Mouse (Mus musculus): Measurements from ENCODE around the gene Tfip11. TPM values are rescaled to one million over a fixed set of nuclear protein-coding genes. Genes with fewer than 3 reads are reported as not detected.

Tfip11 gene
- polyA plus RNA-seq, 2 experiments from 2014 or later, result 17.0 to 37.0 TPM

- ATAC-seq, result no peak
Observed at GRCm38 (mm10) chr5:112323246-112323645, 2.9 kb upstream of the Tfip11 start.

- peak; percentile 73 for ATAC-seq
Observed at GRCm38 (mm10) chr5:112324637-112325545, 1.3 kb upstream of the Tfip11 start.

- peak; percentile 24 for ATAC-seq
Observed at GRCm38 (mm10) chr5:112326446-112327009, 370 bp downstream of the Tfip11 start.

- ATAC-seq, result no peak
Observed at GRCm38 (mm10) chr5:112327854-112328253, 1.7 kb downstream of the Tfip11 start.

GRCm38 (mm10) chr5:112329805-112330564, 3.8 kb downstream of the Tfip11 start:
- ATAC-seq, result no peak

GRCm38 (mm10) chr5:112335473-112335872, 9.3 kb downstream of the Tfip11 start:
- peak; percentile 81 for ATAC-seq

- no peak for ATAC-seq
Observed at GRCm38 (mm10) chr5:112337004-112337403, 10.8 kb downstream of the Tfip11 start.

GRCm38 (mm10) chr5:112339215-112339614, 13.1 kb downstream of the Tfip11 start:
- no peak for ATAC-seq

GRCm38 (mm10) chr5:112342463-112343204, 16.5 kb downstream of the Tfip11 start, which contains the start of the genes Srrd and Hps4:
Gene Srrd, minus strand, starts transcription at chr5:112343040.
Gene Hps4, plus strand, starts transcription at chr5:112343083.
- peak; percentile 85 for ATAC-seq

- peak; percentile 40 for ATAC-seq
Observed at GRCm38 (mm10) chr5:112343205-112343595, 17.0 kb downstream of the Tfip11 start.

GRCm38 (mm10) chr5:112344092-112344960, 18.2 kb downstream of the Tfip11 start:
- no peak for ATAC-seq

- no peak for ATAC-seq
Observed at GRCm38 (mm10) chr5:112346211-112346965, 20.2 kb downstream of the Tfip11 start.

GRCm38 (mm10) chr5:112349169-112349568, 23.0 kb downstream of the Tfip11 start:
- no peak for ATAC-seq

GRCm38 (mm10) chr5:112355493-112355892, 29.3 kb downstream of the Tfip11 start:
- ATAC-seq, result no peak

- no peak for ATAC-seq
Observed at GRCm38 (mm10) chr5:112355910-112356309, 29.8 kb downstream of the Tfip11 start, which contains the start of gene Gm6583. Gene Gm6583, minus strand, starts transcription at chr5:112356033.

- no peak for ATAC-seq
Observed at GRCm38 (mm10) chr5:112356322-112356721, 30.2 kb downstream of the Tfip11 start.

- no peak for ATAC-seq
Observed at GRCm38 (mm10) chr5:112359520-112359919, 33.4 kb downstream of the Tfip11 start.

GRCm38 (mm10) chr5:112360077-112360476, 33.9 kb downstream of the Tfip11 start:
- no peak for ATAC-seq

GRCm38 (mm10) chr5:112364184-112364797, 38.1 kb downstream of the Tfip11 start:
- no peak for ATAC-seq

- no peak for ATAC-seq
Observed at GRCm38 (mm10) chr5:112366879-112367278, 40.7 kb downstream of the Tfip11 start.
